Mouse (Mus musculus): ENCODE results near the gene Snapin.

DNA sequence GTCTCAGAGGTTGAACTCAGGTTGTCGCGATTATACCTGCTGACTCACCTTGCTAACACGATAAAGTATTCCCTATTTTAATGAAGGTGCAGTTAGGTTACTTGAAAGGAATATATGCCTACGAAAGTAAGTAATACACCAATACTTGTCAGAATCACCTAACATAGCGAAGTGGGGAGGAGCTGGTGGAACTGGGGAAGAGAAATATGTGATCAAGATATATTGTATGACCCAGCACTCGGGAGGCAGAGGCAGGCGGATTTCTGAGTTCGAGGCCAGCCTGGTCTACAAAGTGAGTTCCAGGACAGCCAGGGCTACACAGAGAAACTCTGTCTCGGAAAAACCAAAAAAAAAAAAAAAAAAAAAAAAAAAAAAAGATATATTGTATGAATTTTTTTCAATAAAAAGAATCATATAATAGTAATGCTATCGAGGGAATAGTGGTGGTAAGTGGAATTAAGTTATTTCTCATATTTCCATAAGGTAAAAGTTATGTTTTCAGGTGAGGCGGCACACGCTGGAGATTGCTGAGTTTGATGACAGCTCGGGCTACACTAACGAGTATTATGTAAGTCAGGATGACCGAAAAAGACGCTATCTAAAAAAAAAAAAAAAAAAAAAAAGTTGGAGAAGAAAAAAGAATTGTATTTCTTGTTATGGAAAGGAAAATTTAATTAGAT is 15.5 kb downstream of the Snapin start:
- TF ChIP-seq CTCF (conservative IDR thresholded peaks at IDR 0.05; ENCODE audit: insufficient read depth, insufficient read length, low read depth, low read length): no peak
- TF ChIP-seq POLR2A (IDR thresholded peaks at IDR 0.05; ENCODE audit: low read depth, low read length): no peak

Measured in kidney, adult 2 months (tissue).